Mouse (Mus musculus) adrenal gland, postnatal 25 days (tissue): ENCODE data around the gene Nfib. TPM values are rescaled to one million over a fixed set of nuclear protein-coding genes. Genes with fewer than 3 reads are reported as not detected.

Source experiments
- DNase-seq: peaks from one replicate; pipeline ENCODE4 v3.0.0; 2021; ENCODE audit warnings: mixed read lengths
- total RNA-seq: library from RNA; stranded (reverse); gene quantifications from 2 replicates; pipeline ENCODE4 v1.2.3, GENCODE M21; 2021

The Nfib gene
- total RNA-seq, 1 experiment from 2014 or later = 134 TPM

GRCm38 (mm10) chr4:82691126-82692008 is 14.2 kb downstream of the Nfib start:
- no peak for DNase-seq

DNA sequence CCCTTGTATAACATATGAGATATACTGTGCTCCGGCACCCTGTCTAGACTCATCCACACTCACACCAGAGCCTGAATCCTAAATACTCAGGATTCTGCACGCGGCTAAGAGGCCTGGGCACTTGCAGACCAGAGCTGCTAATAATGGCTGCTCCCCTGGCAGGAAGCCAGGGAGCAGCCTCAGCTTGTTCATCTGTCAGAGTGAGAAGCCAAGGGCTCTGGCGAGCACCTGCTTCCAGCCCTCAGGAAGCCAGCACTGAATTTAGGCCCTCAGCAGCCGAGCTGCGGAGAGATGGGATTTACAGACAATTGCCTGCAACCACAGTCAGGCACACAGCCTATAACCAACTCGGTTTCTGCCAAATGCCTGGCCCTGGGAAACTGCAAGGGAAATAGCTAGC is 15.3 kb downstream of the Nfib start:
- peak; percentile 14 for DNase-seq

DNA sequence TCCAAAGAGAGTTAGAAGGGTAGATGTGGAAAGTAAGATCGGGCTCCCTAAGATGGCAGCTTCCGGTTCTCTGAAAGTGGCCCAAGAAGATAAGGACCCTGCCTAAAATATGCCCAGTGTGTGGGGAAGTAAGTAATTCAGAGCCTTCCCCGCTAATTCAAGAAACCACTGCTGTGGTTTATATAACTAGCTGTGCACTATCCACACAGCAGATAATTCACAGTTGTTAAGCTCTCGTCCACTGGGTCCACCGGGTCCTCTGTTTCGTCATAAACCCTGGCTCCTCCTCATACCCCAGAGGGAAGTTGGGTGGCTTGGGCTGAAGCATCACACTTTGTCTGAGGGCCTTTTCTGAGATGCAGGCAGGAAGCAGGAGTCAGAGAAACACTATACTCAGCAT is 19.5 kb downstream of the Nfib start:
- DNase-seq = no peak

GRCm38 (mm10) chr4:82684088-82684715 is 21.3 kb downstream of the Nfib start:
- DNase-seq = no peak

DNA sequence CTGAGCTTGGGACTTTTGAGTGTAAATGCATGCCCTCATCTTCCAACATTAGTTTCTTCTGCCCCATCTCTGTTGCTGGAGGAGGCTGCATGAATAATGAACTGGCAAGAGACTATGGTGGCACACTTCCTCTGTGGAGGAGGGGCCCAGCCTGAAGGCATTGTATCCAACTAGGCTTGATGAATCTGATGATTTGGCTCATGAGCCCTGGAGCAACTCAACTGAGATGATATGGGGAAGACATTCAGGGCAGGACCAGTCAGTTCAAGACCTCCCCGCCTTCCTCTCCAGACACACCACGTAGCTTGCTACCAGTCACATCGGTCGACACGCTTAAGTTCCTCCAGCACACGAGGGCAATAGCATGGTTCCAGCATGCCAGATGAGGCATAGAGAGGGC is 22.0 kb downstream of the Nfib start:
- DNase-seq = no peak

DNA sequence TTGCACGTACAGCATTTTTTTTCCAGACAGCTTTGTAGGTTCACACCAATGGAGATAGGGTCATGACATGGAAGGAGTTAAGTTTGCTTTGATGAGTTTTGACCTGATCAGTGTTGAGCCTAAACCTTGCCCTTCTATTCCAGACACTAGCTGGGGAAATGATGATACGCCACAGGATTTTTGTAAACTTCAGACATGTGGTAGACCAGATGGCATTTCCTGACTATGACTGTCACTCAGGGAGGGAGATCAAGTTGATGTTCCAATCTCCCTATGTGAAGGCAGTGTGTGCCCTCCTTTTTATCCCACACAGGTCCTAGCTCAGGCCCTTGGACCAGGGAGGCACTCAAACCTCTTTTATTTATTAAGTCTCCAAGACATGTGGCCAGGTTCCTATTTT is 29.4 kb downstream of the Nfib start:
- DNase-seq = no peak

GRCm38 (mm10) chr4:82667271-82667872 is 38.2 kb downstream of the Nfib start:
- DNase-seq = no peak

- no peak for DNase-seq
These were observed 41.1 kb downstream of the Nfib start for GRCm38 (mm10) chr4:82664436-82664835.

- DNase-seq = no peak
These were observed 41.7 kb downstream of the Nfib start for GRCm38 (mm10) chr4:82663749-82664381.

DNA sequence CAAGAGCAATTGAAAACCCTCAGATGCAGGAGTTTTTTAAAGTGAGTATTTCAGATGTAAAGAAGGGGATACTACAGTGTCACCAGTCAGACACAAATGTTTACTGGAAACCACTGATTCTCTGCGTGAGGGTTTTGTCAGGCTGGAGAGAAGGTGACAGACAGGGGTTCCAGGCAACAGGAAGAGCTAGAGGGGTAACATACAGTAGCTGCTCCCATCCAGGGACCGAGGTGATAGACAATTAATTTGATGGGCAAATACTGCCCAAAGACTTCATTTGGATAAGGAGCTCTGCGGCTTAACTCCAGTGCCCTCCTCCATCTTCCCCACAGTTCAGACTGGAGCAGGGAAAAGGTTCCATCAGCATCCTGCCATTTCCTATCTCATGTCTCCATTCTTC is 42.9 kb downstream of the Nfib start:
- DNase-seq = no peak

DNA sequence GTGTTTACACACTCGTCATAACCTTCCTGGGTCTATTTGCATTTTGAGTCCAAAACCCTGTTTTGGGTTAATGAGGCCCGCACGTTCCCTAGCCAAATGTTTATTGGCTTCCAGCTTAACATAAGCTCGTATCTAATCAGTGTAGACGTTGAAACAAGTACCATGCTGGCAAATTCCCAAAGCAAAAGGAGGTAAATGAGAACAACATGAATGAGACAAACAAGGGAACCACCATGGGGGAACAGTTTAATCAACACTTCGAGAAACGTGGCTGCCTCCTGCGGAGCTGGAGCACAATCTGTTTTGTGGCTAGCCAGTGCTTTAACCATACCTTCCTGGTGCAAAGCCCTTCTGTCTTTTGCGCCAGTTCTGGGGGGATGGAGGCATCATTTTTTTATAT is 43.3 kb downstream of the Nfib start:
- no peak for DNase-seq

DNA sequence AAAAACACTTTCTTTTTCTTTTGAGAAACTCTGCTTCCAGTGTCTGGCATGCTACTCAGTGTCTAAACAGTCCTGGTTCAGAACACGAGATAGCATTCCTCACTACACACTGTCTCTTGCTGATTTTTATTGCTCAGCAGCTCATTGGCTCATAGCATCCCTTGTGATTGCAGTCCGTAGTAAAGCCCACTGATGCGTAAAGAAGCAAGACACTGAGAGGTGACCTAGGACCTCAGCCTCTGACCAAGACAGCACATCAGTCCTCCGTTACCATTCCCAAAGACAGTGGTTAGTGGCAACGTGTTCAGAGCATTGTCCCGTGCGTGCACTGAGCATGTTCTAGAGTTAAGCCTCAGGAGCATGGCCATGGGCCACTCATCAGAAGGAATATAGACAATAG is 44.3 kb downstream of the Nfib start:
- no peak for DNase-seq

- no peak for DNase-seq
These were observed 59.9 kb downstream of the Nfib start for GRCm38 (mm10) chr4:82645679-82646078.

DNA sequence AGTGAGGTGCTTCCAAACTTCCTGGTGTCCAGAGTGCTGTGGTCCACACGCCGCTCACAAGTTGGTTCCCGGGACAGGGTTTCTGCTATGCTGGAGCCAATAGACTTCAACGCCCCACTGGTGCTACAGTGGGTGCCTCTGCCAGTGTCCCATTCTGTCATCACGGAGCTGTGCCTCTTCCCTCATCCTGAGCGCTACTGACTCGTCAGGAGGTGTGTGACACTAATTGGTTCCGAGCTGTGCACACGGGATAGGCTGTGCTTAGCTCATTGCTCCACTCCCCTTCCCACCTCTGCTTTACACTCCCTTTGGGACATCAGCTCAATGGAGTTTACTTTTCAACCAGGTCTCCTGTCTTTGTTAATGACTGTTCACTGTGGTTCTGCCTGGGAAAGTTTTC is 60.8 kb downstream of the Nfib start:
- no peak for DNase-seq

DNA sequence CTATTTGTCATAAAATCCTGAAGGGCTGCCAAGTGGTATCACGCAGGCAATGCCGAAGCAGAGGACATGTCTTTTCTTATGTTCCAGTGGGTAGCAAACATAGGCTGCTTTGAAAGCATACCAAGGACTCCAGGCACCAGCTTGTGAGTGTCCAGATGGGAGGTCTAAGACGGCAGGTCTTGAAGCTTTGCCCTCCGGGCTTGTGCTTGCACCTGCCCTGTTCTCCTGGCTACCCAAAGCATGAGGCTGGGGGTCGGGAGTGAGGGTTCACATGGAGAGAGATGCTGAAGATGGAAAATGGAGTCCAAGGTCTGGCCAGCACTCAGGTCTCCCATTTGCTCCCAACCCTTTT is 61.8 kb downstream of the Nfib start:
- no peak for DNase-seq

GRCm38 (mm10) chr4:82643022-82643733 is 62.4 kb downstream of the Nfib start:
- DNase-seq = no peak

GRCm38 (mm10) chr4:82641066-82641680 is 64.4 kb downstream of the Nfib start:
- DNase-seq = no peak

GRCm38 (mm10) chr4:82638251-82638650 is 67.3 kb downstream of the Nfib start:
- DNase-seq = no peak

GRCm38 (mm10) chr4:82637633-82638032 is 67.9 kb downstream of the Nfib start:
- no peak for DNase-seq

- DNase-seq = no peak
These were observed 68.9 kb downstream of the Nfib start for GRCm38 (mm10) chr4:82636658-82637057.

- DNase-seq = no peak
These were observed 69.7 kb downstream of the Nfib start for GRCm38 (mm10) chr4:82635881-82636280.

DNA sequence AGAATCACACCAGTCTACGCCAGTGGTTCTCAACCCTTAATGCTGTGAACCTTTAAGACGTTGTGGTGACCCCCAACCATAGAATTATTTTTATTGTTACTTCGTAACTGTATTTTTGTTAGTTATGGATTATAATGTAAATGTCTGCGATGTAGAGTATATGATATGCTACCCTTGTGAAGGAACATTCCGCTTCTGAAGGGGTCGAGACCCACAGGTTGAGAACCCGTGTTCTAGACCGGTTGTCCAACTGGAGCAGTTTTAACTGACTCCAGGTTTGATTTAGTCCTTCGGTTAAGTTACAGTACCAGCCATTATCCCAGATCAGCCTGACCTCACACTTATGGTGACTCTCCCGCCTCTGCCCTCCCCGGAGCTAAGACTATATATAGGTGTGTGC is 70.4 kb downstream of the Nfib start:
- DNase-seq = no peak
